Mouse (Mus musculus) liver, embryonic 13.5 days (tissue): ENCODE data around the gene Trim62. TPM values are rescaled to one million over a fixed set of nuclear protein-coding genes. Genes with fewer than 3 reads are reported as not detected.
"Not testable (repeated sequence)": the region's sequence is repeated elsewhere in the genome, so short reads cannot be mapped to it uniquely, and the experiment has no call there.

ENCODE experiments used
- ATAC-seq: fragments of 200-750 bp; cut with Nextera tagmentation; 2 replicates; pipeline ENCODE4 v1.8.0; 2017; ENCODE audit warnings: low read depth, mild to moderate bottlenecking, moderate number of reproducible peaks, moderate library complexity
- DNase-seq: peaks from one replicate; pipeline ENCODE4 v3.0.0; 2022
- H3K27ac ChIP-seq: fragments of 300-500 bp; sonication (generic); 2 replicates; pipeline ENCODE4 v1.5.1; 2015; ENCODE audit warnings: moderate library complexity, mild to moderate bottlenecking, inconsistent platforms
- H3K27me3 ChIP-seq: fragments of 300-500 bp; sonication (generic); 2 replicates; pipeline ENCODE4 v1.6.1; 2015; ENCODE audit warnings: mild to moderate bottlenecking, inconsistent platforms
- H3K36me3 ChIP-seq: fragments of 300-500 bp; sonication (generic); 2 replicates; pipeline ENCODE4 v1.6.1; 2015; ENCODE audit warnings: mild to moderate bottlenecking, inconsistent platforms
- H3K4me1 ChIP-seq: fragments of 300-500 bp; sonication (generic); replicated peaks from 2 replicates; pipeline ENCODE4 v1.6.1; 2015; ENCODE audit warnings: inconsistent platforms
- H3K4me2 ChIP-seq: fragments of 300-500 bp; sonication (generic); 2 replicates; pipeline ENCODE4 v1.6.1; 2015; ENCODE audit warnings: inconsistent platforms, mild to moderate bottlenecking, moderate library complexity
- H3K4me3 ChIP-seq: fragments of 300-500 bp; sonication (generic); replicated peaks from 2 replicates; pipeline ENCODE4 v1.5.1; 2015; ENCODE audit warnings: mild to moderate bottlenecking, inconsistent platforms
- H3K9ac ChIP-seq: fragments of 300-500 bp; sonication (generic); 2 replicates; pipeline ENCODE4 v1.6.1; 2015; ENCODE audit warnings: mild to moderate bottlenecking, inconsistent platforms
- H3K9me3 ChIP-seq: fragments of 300-500 bp; sonication (generic); replicated peaks from 2 replicates; pipeline ENCODE4 v1.6.1; 2016; ENCODE audit warnings: inconsistent platforms
- WGBS: fragments of 180-500 bp; shearing (Covaris S2); methylation state at CpG from one replicate; pipeline ENCODE4 v1.1.7; 2015; ENCODE audit not compliant: insufficient replicate concordance; 5-methylcytosine and 5-hydroxymethylcytosine counted together
- polyA plus RNA-seq: library from polyadenylated mRNA; unstranded; fragments of >200 nt; fragmentation: Nextera tagmentation; extraction: Ambion mirVana; gene quantifications from 2 replicates; pipeline ENCODE4 v1.2.1, GENCODE M21; 2015

The Trim62 gene
- polyA plus RNA-seq, 1 experiment from 2014 or later, result 0.30 TPM

DNA sequence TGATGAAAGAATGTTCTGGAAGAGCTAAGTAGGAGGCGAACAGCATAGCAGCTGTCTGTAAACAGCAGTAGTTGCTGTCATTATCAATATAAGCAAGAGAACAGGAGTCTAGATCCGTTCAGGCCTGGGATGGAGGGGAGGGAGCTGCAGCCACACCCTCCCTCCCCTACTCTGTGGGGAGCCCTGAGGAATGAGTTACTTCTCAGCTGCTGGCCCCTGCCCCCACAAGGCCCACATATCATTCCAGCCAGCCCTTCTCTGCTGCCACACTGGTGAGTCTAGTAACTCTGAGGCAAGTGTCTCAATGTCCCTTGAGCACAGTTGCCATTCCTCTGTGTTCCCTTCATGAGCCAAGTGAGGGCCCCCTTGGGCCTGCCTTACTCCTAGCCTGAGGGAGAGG is 26.2 kb upstream of the Trim62 start:
- H3K36me3 ChIP-seq, result no peaks in the 10 kb centered on the region
- peak overlapping the region; percentile 65 for H3K9ac ChIP-seq
- WGBS, result 14% methylated on average over 2 of the region's 2 CpGs
- 0 out of 2 replicates have a peak, but pooled peaks cover 5% of the 10 kb centered on the region for H3K9me3 ChIP-seq
- no peak overlapping the region for H3K4me3 ChIP-seq
- peaks cover 54% of the 10 kb centered on the region for H3K4me1 ChIP-seq
- peak overlapping the region; percentile 47 for H3K4me2 ChIP-seq
- peak; percentile 46 for DNase-seq
- peak; percentile 83 for ATAC-seq
- H3K27ac ChIP-seq, result peak overlapping the region; percentile 93
- H3K27me3 ChIP-seq, result no peaks in the 10 kb centered on the region

DNA sequence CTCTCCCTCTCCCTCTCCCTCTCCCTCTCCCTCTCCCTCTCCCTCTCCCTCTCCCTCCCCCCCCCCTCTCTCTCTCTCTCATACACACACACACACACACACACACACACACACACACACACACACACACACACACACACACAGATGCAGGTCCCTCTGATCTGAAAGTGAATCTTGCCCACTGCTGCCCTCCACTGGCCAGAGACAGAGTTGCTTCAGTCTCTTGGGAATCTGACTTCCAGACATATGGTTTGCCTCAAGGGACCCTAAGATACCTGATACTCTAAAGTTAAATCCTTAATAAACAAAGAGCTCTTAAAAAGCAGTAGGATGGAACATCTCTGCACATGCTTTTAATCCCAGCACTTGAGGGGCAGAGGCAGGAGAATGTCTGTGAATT is 25.2 kb upstream of the Trim62 start:
- H3K27me3 ChIP-seq, H3K9me3 ChIP-seq, H3K4me2 ChIP-seq, ATAC-seq, H3K36me3 ChIP-seq, H3K4me3 ChIP-seq, H3K27ac ChIP-seq, H3K9ac ChIP-seq: not testable (repeated sequence)
- DNase-seq, result peak; percentile 53
- peaks cover 44% of the 10 kb centered on the region for H3K4me1 ChIP-seq

DNA sequence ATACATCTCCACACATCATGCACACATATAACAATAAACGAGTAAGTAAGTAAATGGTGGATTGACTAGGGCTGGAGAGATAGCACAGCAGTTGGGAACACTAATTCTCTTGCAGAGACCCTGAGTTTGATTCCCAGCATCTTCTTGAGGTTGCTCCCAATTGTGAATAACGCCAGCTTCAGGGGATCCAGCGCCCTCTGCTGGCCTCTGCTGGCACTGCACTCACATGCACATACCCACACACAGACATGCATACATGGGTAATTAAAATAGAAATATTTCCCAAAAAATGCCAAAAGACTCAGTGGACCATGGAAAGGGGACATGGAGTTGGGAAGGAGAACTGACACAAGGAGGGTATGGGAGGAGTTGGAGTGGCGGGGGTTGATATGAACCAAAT is 24.5 kb upstream of the Trim62 start:
- no peak overlapping the region for H3K4me2 ChIP-seq
- DNase-seq (no peak), ATAC-seq (no peak)
- peaks cover 3% of the 10 kb centered on the region; the same call in 1 of the 2 replicates for H3K27me3 ChIP-seq
- no peak overlapping the region for H3K27ac ChIP-seq
- H3K9ac ChIP-seq, result no peak overlapping the region
- peaks cover 41% of the 10 kb centered on the region for H3K4me1 ChIP-seq
- H3K9me3 ChIP-seq, result 0 out of 2 replicates have a peak, but pooled peaks cover 5% of the 10 kb centered on the region
- WGBS, result 58% methylated on average over 4 of the region's 4 CpGs
- no peak overlapping the region for H3K4me3 ChIP-seq
- no peaks in the 10 kb centered on the region for H3K36me3 ChIP-seq

- no peaks in the 10 kb centered on the region; the same call in 1 of the 2 replicates for H3K4me1 ChIP-seq
- WGBS, result 39% methylated on average over 19 of the region's 19 CpGs
- H3K27me3 ChIP-seq, result peaks cover 40% of the 10 kb centered on the region
- no peaks in the 10 kb centered on the region for H3K36me3 ChIP-seq
- H3K9ac ChIP-seq, result no peak overlapping the region
- no peak overlapping the region for H3K4me2 ChIP-seq
- H3K27ac ChIP-seq, result no peak overlapping the region
- H3K9me3 ChIP-seq, result no peaks in the 10 kb centered on the region
- ATAC-seq, result no peak
- no peak overlapping the region for H3K4me3 ChIP-seq
- no peak for DNase-seq
Measured at GRCm38 (mm10) chr4:128872992-128873391, 10.4 kb upstream of the Trim62 start.

- Histone ChIP-seq H3K27me3 (peaks cover 51% of the 10 kb centered on the region), H3K4me2 (no peak overlapping the region), H3K9ac (no peak overlapping the region), H3K9me3 (no peaks in the 10 kb centered on the region), H3K27ac (no peak overlapping the region), H3K36me3 (no peaks in the 10 kb centered on the region), H3K4me1 (no peaks in the 10 kb centered on the region; the same call in 1 of the 2 replicates), H3K4me3 (no peak overlapping the region)
- no peak for DNase-seq
- WGBS, result 84% methylated on average over 17 of the region's 17 CpGs
- no peak for ATAC-seq
Measured at GRCm38 (mm10) chr4:128874062-128874461, 9.3 kb upstream of the Trim62 start.

- ATAC-seq (no peak), DNase-seq (no peak)
- 80% methylated on average over 11 of the region's 11 CpGs for WGBS
- Histone ChIP-seq H3K4me3 (no peak overlapping the region), H3K9ac (no peak overlapping the region), H3K9me3 (no peaks in the 10 kb centered on the region), H3K4me1 (no peaks in the 10 kb centered on the region; the same call in 1 of the 2 replicates), H3K36me3 (no peaks in the 10 kb centered on the region), H3K4me2 (no peak overlapping the region), H3K27ac (no peak overlapping the region), H3K27me3 (peaks cover 65% of the 10 kb centered on the region)
Measured at GRCm38 (mm10) chr4:128875439-128875838, 7.9 kb upstream of the Trim62 start.

GRCm38 (mm10) chr4:128877520-128877919 is 5.9 kb upstream of the Trim62 start:
- Histone ChIP-seq H3K27ac (no peak overlapping the region), H3K9ac (no peak overlapping the region), H3K4me1 (no peaks in the 10 kb centered on the region; the same call in 1 of the 2 replicates), H3K4me2 (no peak overlapping the region), H3K4me3 (no peak overlapping the region), H3K9me3 (no peaks in the 10 kb centered on the region), H3K36me3 (no peaks in the 10 kb centered on the region), H3K27me3 (peaks cover 82% of the 10 kb centered on the region)
- DNase-seq (no peak), ATAC-seq (no peak)
- WGBS, result 15% methylated on average over 6 of the region's 6 CpGs

GRCm38 (mm10) chr4:128878901-128879491 is 4.4 kb upstream of the Trim62 start:
- 24% methylated on average over 13 of the region's 13 CpGs for WGBS

GRCm38 (mm10) chr4:128883801-128884710 is 676 bp downstream of the Trim62 start:
- H3K4me3 ChIP-seq, result peak overlapping the region; percentile 64
- H3K27ac ChIP-seq, result no peak overlapping the region
- 1% methylated on average over 86 of the region's 94 CpGs for WGBS
- H3K9me3 ChIP-seq, result no peaks in the 10 kb centered on the region
- H3K4me2 ChIP-seq, result peak overlapping the region; percentile 92
- H3K4me1 ChIP-seq, result peaks cover 15% of the 10 kb centered on the region
- ATAC-seq (peak; percentile 50), DNase-seq (peak; percentile 9)
- H3K27me3 ChIP-seq, result peaks cover 85% of the 10 kb centered on the region
- no peaks in the 10 kb centered on the region for H3K36me3 ChIP-seq
- peak overlapping the region; percentile 56 for H3K9ac ChIP-seq

More at GRCm38 (mm10) chr4:128878901-128879491, 4.4 kb upstream of the Trim62 start:
- DNase-seq, result no peak
- no peak overlapping the region for H3K4me3 ChIP-seq
- peaks cover 89% of the 10 kb centered on the region for H3K27me3 ChIP-seq
- no peak overlapping the region for H3K9ac ChIP-seq
- H3K4me1 ChIP-seq, result peaks cover 10% of the 10 kb centered on the region
- no peak overlapping the region for H3K27ac ChIP-seq
- ATAC-seq, result no peak
- no peak overlapping the region for H3K4me2 ChIP-seq
- no peaks in the 10 kb centered on the region for H3K9me3 ChIP-seq
- H3K36me3 ChIP-seq, result no peaks in the 10 kb centered on the region

GRCm38 (mm10) chr4:128884711-128885095 is 1.3 kb downstream of the Trim62 start:
- peak overlapping the region; percentile 92 for H3K4me2 ChIP-seq
- H3K4me1 ChIP-seq, result peaks cover 15% of the 10 kb centered on the region
- no peak overlapping the region for H3K27ac ChIP-seq
- no peak overlapping the region for H3K9ac ChIP-seq
- no peak for DNase-seq
- H3K9me3 ChIP-seq, result no peaks in the 10 kb centered on the region
- peak overlapping the region; percentile 64 for H3K4me3 ChIP-seq
- no peaks in the 10 kb centered on the region for H3K36me3 ChIP-seq
- 49% methylated on average over 5 of the region's 5 CpGs for WGBS
- ATAC-seq, result no peak
- peaks cover 84% of the 10 kb centered on the region for H3K27me3 ChIP-seq

- Histone ChIP-seq H3K27ac (no peak overlapping the region), H3K4me1 (peaks cover 15% of the 10 kb centered on the region), H3K9me3 (no peaks in the 10 kb centered on the region), H3K4me2 (no peak overlapping the region), H3K36me3 (no peaks in the 10 kb centered on the region), H3K4me3 (no peak overlapping the region), H3K9ac (no peak overlapping the region), H3K27me3 (peaks cover 76% of the 10 kb centered on the region)
- DNase-seq, result no peak
- no peak for ATAC-seq
- WGBS, result 83% methylated on average over 8 of the region's 8 CpGs
Measured at GRCm38 (mm10) chr4:128885540-128885939, 2.2 kb downstream of the Trim62 start.
